Mouse (Mus musculus) heart, adult 9 months (tissue): ENCODE measurements around the gene Atat1.
"Not testable (repeated sequence)": the region's sequence is repeated elsewhere in the genome, so short reads cannot be mapped to it uniquely, and the experiment has no call there.

Experiments
- DNase-seq, 2 experiments: peaks; one replicate each; pipeline ENCODE4 v3.0.0; 2022; ENCODE audit warnings: low spot score in 2 of 2

Gene Atat1

GRCm38 (mm10) chr17:35909919-35910369 is at the start of gene Atat1:
Gene Atat1, minus strand, starts transcription at chr17:35910075.
- DNase-seq = peak; percentile 93 to 94

- DNase-seq = no peak
Observed at GRCm38 (mm10) chr17:35958533-35959223, 48.8 kb upstream of the Atat1 start.

DNA sequence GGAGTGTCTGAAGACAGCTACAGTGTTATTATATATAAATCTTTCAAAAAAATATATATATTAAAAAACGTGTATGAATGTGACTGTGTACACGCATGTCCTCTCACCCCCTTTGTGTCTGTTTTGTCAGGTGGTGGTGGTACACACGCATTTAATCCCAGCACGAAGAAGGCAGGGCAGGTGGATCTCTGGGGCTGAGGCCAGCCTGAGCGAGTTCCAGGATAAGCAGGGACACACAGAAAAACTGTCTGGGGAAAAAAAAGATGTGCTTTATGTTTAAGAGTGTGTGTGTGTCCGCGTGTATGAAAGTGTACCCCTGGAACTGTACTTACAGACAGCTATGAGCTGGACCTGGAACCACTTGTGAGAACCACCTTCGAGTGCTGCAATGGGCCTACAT is 44.8 kb upstream of the Atat1 start:
- DNase-seq = no peak

- DNase-seq = not testable (repeated sequence)
Observed at GRCm38 (mm10) chr17:35952559-35952958, 42.7 kb upstream of the Atat1 start.

GRCm38 (mm10) chr17:35950946-35951345 is 41.1 kb upstream of the Atat1 start:
- DNase-seq = not testable (repeated sequence)

DNA sequence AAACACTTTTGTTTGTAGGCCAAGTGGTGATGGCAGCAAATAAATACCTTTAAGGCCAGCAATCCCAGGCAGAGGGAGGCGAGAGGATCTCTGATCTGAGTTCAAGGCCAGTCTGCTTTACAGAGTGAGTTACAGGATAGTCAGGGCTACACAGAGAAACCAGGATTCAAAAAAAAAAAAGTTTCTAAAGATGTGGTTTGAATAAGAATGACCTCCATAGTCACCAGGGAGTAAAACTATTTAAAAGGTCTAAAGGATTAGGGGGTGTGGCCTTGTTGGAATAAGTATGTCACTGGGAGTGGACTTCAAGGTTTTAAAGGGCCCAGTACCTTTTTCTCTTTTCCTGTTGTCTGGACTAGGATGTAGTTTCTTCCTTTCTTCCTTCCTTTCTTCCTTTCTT is 30.1 kb upstream of the Atat1 start:
- no peak for DNase-seq

DNA sequence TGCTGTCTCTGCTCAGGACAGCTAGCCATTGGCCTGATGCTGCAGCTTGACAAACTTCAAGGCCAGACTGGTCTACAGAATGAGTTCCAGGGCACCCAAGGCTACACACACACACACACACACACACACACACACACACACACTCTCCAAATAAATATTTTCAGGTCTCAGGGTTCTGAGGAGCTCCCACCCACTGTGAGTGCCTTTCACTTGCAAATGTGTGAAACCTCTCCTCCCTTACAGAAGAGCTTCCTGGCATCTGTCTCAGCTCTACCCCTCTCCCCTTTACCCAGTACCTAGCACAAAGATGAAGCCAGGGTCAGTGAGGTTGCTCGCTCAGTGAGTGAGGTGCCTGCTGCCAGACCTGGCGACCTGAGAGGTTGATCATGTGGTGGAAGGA is 29.2 kb upstream of the Atat1 start:
- DNase-seq = no peak

GRCm38 (mm10) chr17:35937700-35938348 is 27.9 kb upstream of the Atat1 start:
- DNase-seq = peak in 1 of 2 experiments; percentile 46

- not testable (repeated sequence) for DNase-seq
Observed at GRCm38 (mm10) chr17:35935763-35936162, 25.9 kb upstream of the Atat1 start.

DNA sequence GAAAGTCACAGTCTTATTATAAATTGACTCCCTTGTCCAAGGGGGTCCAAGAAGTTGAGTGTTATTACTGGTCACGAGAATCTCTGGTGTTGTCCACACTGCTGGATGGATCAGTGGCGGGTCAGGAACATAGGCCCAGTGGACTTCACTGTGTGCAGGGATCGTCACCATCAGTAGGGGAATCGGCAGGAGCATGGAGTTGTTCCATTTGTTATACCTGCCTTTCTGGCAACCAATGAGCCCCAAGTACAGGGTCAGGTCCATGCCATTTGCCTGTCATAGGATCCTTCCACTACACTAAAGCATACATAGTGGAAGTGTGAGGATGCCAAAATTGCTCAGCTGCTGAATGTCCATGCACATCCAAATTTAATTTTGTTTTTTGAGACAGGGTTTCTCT is 22.7 kb upstream of the Atat1 start:
- DNase-seq = no peak

GRCm38 (mm10) chr17:35930627-35931026 is 20.8 kb upstream of the Atat1 start:
- no peak for DNase-seq

DNA sequence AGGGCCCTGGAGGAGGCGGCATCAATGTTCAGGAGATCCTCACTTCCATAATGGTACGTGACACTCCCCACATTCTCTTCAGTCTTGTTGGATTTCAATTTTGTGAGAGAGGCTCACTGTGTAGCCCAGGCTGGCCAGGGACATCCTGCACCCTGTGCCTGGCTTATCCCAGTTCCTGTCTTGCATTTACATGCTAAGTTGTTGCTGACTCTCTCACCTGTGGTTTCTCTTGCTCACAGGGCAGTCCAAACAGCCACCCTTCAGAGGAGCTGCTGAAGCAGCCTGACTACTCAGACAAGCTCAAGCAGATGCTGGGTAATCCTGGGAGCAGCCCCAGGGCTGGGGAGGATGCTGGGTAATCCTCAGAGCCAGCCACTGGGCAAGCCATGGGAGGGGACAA is 19.7 kb upstream of the Atat1 start:
- DNase-seq = no peak

DNA sequence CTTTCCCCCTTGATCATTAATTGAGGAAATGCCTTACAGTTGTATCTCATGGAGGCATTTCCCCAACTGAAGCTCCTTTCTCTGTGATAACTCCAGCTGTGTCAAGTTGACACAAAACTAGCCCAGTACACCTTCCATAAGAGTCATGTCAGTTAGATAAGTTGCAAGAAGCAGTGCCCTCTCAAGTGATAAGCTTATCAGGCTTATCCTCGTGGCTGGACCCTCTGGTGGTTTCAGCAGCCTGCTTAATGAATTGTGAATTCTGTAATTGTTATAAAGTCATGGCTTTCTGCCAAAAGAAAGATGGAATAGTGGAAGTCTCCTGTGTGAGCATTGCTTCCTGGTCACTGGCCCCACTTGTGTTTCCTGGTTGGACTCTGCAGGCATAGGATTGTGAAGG is 17.6 kb upstream of the Atat1 start:
- no peak for DNase-seq

DNA sequence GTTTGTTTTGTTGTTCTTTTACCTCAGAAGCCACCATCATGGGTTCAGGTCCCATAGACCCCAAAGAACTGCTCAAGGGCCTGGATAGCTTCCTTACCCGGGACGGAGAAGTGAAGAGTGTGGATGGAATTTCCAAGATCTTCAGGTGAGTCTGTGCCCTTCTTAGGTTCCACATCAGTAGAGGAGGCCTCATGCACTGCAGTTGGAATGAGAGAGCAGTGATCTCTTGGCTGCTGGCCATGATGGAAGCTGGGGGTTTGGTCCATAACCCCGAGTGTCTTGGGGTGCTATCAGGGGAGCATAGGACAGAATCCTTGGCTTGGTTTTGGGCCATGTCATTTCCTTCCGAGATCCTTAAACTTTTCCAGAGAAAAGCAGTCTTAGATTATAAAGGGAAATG is 13.4 kb upstream of the Atat1 start:
- DNase-seq = no peak

GRCm38 (mm10) chr17:35922566-35922965 is 12.7 kb upstream of the Atat1 start:
- DNase-seq = no peak

DNA sequence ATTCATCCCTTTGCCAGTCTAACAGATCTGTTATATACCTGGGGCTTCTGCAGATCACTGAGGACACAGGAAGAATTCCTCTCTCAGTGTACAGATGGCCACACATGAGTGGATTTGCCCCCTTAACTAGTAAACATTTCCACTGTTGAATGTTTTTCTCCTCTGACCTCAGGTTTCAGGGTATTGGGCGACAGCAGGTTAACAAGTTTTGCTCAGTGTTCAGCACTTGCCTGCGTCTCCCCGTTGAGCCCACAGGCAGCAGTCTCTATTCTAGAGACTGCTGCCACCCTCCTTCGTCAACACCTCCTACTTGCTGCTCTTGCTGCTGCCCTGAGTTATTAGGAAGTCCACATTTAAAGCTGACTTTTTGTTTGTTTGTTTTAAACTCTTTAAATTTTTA is 11.8 kb upstream of the Atat1 start:
- no peak for DNase-seq

DNA sequence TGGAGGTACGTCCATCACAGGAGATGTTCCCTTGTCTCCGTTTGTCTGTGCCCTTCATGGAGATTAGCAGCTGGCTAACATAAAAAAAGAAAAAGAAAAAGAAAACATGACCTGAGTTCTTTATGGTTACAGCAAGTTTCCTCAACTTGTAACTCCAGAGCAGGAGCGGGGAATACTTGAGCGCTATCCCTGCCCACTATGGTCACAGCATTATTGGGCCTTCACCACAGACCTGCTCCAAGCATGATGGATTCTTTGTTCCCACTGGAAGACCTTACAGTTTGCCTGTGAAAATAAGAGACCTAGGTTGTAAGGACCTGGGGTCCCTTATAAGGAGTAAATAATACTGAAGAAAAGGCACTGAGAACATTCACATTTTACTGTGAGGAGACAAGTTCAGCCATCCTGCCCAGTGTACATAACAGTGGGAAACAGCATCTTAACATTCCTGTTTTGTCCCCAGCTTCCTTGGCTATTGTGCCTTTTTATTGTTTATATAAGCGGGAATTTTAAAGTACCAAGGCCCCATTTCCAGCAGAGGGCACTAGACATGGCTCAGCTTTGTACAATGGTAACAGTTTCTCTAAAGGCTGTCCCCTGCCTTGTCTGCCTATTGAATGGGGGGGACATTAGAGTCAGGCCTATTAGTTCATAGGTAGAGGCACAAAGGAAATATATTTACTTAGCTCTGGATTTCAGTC is 11.1 kb upstream of the Atat1 start:
- DNase-seq = peak in 1 of 2 experiments; percentile 30

DNA sequence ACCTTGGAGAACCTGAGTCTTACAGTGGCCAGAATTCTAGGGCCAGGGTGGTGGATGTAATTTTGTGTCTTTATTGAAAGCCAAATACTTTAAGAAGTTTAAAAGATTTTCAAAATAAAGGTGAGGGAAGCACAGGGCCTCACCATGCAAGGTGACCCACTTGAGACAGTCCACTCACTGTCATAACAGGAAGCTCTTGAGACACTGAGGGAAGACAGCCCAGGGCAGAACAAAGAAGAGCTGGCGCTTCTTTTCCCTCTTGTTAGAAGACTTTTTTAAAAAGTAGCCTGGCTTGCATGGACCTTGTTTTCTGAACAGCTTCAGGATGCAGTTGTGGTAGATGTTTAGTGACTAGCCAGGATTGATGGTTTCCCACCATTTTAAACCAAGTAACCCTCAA is 10.5 kb upstream of the Atat1 start:
- no peak for DNase-seq

- DNase-seq = no peak
Observed at GRCm38 (mm10) chr17:35919864-35920301, 10.0 kb upstream of the Atat1 start.

GRCm38 (mm10) chr17:35919060-35919715 is 9.3 kb upstream of the Atat1 start:
- DNase-seq = peak; percentile 96 to 97

DNA sequence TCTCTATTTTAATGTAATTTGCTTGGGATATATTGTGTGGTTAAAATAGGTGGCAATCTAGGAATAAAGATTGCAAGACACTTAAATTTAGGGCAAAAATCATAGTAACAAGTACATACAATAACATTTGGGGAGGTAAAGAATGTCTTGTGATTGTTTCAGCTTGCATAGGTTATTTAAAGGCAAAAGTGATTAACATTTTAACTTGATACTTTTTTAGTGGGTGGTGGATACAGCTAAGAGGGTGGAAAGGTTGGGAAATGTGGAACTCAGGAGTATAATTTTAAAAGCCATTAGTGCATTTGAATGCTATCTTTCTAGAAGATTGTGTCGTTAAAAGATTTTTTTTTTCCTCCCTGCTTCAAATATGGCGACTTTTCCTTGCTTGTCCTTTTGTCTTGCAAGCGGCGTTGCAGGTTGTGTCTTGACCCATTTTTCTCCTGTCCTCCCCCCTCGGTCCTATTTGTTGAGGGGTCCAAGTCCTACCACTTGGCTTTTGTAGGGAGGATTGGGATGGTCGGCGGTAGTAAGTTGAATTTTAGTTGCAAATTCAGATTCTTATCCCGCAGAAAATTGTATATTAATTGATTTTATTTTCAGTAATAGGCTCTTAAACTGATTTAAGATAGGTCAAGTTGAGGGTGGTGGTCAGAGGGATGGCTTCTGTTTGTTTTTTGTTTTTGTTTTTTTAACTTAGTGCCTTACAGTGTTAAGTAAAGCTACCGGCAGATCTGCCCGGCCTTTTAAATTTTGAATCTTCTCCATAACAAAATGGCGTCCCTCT is 8.6 kb upstream of the Atat1 start:
- DNase-seq = peak; percentile 59 to 60
